Mouse (Mus musculus) urinary bladder, postnatal 4 days (tissue): ENCODE measurements at regions not wholly inside any gene's neighbourhood (a gene's known extent, or its start where the extent isn't known, plus 50 kb on each side); places are given as distances from the start of the nearest gene placed in this dataset.

Experiments used
- DNase-seq, 2 experiments: peaks; one replicate each; pipeline ENCODE4 v3.0.0; 2021 to 2022; ENCODE audit warnings: low spot score in 2 of 2

DNA sequence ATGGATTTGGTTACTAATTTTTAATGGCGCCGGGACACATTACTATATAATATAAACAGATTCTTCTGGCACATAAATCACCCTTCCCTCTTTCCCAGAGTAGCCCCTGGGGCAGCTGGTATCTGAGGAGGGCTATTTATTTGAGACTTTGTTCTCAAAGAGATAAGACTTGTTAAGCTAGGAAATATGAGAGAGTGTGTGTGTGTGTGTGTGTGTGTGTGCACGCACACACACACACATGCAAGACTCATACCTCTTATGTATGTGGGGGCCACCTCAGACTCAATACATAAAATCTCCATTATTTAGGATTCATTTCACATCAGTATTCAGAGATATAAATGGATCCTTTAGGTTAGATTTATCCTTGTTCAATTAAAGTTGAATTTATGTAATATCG lies 340.1 kb downstream of the Epha4 start:
- DNase-seq = no peak

DNA sequence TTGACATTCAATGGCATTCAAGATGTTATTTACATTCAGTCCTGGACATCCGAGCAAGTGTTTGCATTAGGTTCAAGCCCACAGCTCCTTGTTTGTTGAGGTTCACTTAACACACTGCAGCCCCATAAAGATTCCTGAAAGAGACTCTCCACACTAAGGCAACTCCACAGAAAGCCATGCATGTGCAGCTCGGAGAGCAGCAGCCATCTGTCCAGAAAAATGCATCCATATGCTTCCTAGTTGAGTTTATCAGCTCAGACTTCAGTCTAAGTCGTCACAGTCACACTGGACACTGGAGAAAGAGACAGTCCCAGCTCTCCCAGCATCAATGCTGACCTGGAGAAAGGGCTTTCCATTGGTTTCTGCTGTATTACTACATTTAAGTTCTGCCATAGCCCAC lies 339.7 kb downstream of the Epha4 start:
- DNase-seq = no peak

DNA sequence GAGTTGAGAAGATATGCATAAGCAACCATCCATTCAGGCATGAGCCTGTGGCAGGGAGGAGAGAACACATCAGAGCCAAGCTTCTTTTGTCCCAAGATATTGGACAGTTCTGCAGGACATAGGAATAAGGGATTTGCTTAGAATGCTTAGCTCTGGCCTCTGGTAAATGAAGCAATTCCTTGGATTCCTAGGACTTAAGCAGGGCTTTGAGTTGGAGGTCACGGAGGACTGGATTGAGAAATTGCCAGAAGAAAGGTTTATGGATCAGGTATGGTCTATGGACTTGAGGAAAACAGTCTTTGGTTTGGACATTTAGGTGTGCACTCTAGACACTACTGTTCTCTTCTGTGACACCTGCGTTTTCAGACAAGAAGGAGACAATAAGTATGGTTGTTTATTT lies 338.4 kb downstream of the Epha4 start:
- no peak for DNase-seq

DNA sequence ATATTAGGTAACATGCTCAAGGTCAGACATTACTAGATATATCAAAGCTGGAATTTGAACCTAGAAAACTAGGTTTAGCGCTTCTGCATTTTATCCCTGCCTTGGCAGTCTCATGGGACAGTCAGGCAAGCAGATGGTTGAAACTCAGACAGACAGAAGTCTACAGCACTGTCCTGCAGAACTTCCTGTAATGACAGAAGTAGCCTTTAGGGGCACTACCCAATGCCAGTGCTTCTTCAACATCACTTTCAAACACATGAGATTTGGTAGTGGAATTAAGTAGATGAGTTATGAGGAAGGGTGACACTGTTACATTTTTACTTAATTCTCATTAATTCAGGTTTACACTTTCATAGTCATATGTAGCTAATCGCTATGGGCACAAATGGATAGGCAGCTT lies 330.9 kb downstream of the Epha4 start:
- no peak for DNase-seq

DNA sequence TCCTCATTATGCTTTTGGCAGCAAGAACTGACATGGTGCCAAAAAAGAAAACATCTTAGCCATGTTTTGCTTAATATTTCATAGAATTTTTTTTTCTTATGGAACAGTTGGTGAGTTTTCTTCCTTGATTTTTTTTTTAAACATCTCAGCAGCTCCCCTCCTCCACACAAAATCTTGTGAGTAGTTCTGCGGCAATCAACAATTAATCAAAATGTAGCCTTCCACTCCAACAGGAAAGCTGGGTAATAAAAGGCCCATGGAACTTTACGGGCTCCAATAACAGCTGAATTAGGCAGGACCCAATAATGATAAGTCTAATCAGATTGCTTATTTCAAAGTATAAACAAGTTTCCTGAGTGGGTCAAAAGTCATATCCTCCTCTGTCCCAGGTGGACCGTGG lies 324.7 kb downstream of the Epha4 start:
- DNase-seq = no peak

DNA sequence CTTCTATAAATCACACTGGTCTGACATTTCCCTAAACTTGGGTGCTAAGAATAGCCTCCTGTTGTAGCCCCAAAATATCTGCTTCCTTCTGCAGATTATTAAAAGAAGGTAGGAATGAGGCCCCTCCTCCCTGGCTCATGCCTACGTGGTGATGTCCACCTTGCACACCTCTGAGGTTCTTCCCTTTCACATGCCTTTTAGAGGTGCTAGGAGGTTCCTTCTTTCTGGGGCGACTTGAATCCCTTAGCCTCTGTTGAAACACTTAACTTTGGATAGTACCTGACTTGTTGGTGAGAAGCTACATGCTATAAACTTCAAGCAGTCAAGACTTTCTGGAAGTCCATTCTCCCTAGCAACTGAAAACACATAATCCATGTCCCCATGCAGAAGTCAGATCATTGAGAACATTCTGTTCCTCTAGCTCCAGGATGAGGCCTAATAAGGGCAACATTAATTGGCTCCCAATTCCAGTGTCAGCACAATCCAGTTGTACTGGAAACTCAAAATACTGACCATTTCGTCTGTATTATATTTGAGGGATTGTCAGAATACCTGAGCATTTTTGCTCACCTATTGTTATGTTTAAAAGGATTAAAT lies 313.5 kb downstream of the Epha4 start:
- DNase-seq = no peak

DNA sequence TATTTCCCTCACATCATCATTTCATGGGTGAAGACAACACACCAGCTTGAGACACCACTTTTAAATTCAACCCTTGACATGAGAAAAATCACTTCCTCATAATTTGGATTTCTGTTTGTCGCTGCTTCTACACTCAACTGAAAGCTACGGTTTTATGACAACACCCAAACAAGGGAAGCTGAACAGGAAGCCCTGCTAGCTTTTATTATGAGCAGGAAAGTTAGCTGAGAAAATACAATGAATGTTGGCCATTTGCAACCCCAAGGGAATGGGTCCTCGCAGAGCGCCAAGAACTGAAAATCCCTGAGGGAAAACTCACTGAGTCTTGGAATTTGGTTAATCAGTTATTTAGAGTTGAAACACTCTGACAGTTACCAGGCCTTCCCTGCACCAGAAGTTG lies 311.9 kb downstream of the Epha4 start:
- DNase-seq = no peak

DNA sequence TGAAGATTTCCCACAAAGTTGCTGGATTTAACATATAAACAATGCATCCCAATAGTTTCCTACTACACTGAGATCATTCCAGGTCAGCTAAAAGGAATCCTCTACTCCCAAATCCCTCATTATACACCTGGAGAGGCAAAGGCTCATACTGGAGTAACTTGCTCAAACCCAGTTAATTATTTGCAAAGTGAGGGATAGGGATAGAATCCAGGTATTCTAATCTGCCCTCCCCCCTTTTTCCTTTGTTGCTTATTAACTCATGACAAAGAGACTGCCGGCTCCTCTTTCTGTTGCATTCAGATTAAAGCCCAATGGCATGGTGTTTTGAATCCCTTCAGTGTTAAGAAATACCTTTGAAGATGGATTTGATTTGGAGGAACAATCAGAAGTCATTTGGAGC lies 308.4 kb downstream of the Epha4 start:
- no peak for DNase-seq

DNA sequence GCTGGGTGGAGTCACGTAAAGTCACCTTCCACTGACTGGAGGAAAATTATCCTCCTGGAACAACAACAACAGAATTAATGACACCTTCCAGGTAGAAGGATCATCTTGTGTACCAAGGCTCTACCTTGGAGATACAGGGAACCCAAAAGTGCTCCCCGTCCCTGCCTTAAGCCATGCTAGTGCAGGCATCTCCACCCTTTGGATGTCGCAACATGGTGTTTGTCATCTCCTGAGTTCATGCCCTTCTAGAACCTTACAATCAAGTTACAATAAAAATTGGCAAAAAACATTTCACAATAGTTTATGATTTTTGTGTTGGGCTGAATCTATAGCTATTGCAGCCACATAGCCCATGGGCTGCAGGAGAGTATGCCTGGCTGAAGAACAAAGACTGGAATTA lies 305.5 kb downstream of the Epha4 start:
- DNase-seq = no peak

DNA sequence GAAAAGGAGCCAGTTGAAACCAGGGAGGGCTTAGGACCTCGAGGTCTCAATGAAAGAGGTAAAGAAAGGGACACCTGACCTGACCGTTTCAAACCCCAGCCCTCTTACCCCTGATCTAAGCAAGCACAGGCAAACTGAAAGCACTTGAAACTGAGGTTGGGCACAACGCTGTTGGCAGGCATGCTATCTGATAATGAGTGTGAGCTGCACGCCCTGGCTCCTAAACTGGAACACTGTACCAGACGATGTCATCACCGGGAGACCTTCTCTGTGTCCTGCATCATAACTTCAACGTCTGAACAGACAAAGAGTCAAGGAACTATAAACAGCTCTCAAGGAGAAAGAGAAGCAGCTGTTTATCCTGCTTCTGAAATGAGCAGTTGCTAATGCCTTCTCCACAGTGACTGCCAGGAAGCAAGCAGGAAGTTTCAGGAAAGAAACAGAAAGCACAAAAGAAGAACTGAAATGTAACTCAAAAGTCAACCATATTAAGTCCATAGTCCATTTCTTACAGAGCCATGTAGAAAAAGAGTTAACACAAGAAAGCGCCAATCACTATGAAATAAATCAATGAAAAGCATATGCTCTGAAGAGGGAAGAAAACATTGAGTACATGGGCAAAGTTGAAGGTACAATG lies 301.3 kb downstream of the Epha4 start:
- no peak for DNase-seq

DNA sequence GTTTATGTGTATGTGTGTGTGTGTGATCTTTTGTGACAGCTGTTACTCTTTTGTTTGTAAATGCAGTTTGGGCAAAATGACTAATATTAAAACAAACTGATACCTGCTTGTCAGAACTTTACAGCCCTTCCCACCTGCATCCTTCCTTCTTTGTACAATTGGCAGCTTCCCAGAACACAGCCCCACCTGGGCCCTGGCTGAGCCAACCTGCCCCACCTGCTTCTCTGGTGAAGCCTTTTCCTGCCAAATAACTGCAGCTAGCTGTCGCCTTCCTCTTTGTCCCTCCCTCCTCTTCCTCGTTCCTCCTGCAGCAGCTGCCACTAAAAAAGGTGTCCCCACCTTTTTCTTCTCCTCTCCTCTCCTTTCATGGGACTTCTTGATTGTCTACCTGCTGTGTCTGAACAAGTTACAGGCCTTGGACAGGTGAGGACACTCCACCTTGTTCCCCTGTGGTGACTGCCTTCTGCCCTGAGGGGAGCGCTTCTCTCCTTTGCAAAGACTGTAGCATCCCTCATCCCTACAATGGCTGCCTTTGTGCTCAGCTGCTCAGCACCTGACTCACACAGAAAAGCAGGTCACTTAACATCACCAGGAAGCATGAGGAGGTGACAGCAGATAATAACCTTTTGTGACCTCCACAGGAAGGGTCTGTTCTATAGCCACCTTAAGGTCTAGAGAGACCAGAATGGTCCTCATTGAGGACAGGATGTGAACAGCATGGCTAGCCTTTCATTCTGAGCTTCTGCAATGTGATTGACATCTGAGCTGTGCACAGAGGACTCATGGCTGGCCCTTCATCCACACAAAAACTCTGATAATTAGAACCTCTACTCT lies 295.2 kb downstream of the Epha4 start:
- DNase-seq = no peak

DNA sequence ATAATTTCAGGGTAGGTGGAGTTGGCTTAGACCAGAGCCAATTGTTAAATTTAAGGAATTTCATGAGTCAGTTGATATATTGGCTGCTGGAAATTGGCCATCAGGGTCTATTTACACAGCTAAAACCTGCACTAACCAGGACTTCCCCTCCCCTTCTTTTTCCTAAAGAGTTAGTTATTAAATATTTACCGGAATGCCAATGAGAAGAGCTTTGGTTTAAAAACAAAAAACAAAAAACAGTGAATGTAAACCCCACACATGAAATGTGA lies 294.6 kb downstream of the Epha4 start:
- DNase-seq = no peak

DNA sequence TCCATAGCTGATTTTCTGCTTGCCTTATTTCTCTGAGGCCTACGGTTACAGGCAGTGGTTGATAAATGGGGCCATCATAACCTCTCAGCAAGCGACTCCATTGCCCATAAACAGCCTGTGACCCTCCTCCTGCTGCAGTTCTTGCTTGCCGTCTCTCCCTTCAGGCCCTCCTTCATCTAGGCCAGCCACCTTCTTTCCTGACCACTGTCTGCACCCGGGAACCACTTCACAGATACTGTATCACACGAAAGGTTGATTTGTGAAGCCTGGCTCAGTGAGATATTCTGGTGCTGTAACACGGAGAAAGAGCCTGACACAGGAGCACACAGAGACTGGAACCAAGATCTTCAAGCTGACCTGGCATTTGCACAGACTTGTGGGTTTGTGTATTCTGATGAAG lies 294.1 kb downstream of the Epha4 start:
- no peak for DNase-seq

DNA sequence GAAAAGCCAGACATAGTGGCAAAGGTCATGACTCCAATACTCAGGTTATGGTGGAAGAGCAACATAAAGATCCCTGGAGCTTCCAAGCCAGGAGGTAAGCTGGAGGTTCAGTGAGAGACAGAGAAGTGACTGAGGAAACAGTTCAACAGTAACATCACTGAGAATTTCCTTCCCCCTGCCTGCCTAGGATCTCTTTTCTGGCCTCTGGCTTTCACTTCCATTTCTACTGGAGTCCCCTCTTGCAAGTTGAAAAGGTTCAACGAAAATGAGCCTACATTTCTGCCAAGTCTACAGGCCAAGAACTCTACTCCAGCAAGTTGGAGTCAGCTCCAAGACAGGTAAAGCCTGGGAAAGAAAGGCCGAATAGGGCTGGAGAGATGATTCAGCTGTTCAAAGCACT lies 293.0 kb downstream of the Epha4 start:
- DNase-seq = no peak

DNA sequence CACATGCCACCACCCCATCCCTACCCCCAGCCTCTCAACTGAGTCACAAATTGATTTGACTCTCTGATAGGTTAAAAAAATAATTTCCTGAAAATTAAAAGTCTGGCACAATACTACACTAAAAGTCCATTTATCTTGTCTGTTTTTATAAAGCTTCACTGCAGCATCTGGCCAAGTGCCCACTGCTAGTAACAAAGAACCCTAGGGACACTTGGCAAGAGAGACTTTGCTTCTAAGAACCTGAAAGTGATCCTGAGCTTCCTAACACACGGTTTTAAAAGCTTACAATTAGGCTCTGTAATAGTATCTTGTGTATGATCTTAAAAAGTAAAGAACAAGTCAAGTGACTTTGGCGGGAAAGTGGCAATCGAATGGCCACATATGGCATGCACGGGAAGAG lies 288.3 kb downstream of the Epha4 start:
- DNase-seq = no peak

DNA sequence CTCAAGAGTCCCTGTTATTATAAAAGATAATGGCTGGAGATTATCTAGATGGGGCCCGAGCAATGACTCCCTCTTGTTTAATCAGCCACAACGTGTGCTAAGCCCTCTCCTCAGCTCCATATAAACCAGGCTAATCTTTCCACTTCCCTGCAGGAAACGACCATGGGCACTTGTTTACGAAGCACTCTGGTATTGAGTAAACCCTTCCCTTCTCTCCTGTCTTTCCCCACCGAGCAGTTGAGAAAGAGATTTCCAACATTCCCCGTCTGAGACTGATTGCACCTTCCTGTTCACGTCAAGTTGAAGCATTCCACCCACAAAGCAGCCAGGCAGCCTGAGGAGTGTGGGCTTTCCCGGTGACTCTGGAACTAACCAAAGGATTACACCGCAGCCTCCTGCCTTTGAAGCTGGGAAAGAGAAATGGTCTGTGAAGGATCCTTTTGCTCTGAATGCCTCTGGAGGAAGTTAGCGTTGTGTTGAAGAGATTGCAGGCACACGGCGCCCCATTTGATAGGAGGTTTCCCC lies 287.8 kb downstream of the Epha4 start:
- no peak for DNase-seq

DNA sequence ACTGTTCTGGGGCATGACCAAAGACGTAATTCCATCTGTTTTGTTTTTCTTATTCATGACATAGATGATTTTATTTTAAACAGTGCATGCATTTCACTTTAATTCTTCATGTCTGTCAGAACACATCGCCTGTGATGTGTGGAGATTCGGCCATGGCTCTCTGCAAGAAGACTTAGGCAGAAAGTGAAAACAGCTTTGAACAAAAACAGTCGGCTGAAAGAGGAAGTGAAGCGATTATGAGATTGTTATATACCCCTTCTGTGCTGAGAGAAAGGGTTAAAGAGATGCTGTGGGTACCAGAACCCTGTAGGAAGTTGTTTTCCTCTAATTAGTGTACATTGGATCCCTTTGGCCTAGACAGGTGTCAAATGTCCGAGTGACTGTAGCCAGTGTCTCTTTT lies 287.1 kb downstream of the Epha4 start:
- DNase-seq = no peak

DNA sequence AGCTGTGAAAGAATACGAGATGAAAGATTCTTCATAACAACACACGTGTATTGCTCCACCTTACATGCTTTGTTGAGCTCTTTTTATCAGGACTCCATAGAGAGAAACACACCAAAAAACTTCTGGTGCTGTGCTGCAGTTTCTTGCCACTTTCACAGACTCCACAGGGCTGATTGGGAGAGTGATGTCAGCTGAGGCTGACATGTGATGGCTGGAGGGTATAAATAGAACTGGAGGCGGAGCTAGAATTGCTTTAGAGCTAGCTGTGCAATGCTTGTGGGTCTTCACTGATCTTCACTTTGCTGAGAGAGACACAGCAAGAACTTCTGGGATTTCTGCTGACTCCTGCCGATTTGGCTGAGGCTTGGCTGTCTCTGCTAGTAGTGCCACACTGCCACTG lies 285.3 kb downstream of the Epha4 start:
- no peak for DNase-seq

DNA sequence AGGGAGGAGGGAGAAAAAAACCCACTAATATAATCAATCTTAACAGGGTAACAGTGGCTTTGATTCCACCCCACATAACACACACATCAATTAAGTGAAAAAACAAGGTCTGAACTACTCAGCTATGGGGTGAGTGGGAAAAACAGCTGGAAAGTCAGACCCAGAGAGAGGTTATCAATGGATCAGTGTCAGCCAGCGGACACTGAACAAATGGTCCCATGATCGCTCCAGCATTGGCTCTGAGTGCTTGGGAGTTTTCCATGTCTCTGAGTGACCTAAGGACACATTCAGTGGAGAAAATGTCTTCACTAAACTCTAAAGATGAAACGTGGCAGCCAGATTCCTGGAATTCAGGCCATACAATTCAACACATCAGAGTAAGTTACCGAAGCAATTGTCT lies 281.9 kb downstream of the Epha4 start:
- DNase-seq = no peak

DNA sequence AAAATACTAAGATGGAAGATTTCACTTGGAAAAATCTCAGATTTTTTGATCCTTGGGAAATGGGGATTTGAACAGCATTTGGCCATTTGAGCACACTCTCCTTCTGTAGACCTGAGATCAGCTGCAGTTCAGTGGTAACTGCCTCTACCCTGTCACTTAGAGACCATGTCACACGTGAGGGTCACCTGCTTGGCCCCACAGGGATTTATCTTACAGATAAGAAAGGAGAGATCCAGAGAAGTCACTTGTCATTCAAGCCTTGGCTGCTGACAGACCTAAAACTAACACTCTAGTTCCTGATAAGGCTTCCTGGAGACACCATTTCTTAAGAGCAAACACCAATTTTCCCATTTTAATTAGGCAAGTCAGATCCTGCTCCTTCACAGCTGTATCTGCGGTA lies 270.2 kb downstream of the Epha4 start:
- DNase-seq = no peak

DNA sequence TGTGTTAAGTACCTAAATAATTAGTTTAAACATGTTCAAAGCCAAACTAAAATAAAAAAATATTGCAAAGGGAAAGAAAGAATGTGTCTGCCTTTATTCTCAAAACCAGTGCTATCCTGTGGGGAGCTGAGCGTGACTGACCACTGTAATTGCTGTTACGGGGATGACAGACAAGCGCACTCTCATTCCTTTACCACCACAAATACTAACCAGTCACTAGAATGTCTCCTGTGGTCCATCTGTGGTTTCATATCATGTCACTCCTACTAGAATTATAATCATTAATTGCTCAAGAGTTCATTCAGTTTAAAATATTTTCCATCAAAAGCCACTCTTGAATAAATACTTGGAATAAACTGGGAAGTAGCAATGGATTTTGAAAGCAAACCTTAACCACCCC lies 268.8 kb downstream of the Epha4 start:
- DNase-seq = no peak

DNA sequence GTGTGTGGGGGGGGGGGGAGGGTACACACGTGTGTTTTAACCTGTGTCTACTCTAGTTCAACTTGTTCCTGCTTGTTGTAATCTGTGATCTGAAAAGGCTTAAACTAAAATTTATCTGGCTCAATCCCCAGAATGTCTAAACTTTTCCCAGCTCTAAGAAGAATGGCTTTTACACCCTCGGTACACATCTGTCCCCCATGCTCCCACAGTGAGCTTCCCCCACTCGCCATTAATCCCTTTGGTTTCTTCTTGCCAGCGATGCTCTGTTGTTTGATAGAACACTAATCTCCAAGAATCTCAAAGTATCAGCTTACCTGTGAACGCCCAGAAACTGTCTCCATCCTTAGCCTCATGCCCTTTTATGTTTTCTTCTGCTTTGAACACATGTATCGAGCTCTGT lies 260.6 kb downstream of the Epha4 start:
- DNase-seq = no peak

DNA sequence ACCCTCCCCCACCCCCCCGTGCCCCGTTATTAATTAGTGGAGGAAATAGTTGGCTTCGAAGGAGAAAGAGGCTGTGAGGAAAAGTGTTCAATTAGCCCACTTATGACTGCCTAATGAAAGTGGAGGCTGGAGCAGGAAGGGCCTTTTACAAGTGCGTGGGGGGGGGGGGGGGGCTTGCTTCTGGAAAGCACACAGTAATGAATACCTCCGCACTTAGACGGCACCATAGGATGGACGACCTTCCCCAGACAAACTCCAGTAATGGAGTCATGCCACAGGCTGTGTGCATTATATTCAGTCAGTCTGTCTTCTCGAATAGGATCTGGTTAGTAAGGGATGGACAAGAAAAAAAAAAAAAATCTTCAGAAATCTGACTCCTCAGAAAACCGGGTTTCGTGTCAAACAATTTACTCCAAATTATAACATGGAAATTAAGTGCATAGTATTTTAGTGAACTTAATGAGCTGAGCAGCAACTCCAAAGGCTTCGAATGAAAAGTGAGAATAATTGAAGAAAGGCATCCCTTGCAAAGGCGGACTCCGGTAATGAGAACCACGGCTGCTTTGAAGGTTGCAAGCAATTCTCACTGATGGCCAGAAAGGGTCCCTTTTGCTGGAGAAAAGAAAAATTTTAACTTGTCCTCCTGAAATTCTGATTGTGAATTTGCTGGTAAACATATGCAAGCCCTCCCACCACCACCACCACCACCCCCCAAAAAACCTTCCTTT lies 258.6 kb downstream of the Epha4 start:
- no peak for DNase-seq
